Mouse (Mus musculus) midbrain, embryonic 16.5 days (tissue): ENCODE results near the gene Lonp2. TPM values are rescaled to one million over a fixed set of nuclear protein-coding genes. Genes with fewer than 3 reads are reported as not detected.

Source experiments
- ATAC-seq: fragments of 200-750 bp; cut with Nextera tagmentation; 2 replicates; pipeline ENCODE4 v1.8.0; 2017; ENCODE audit warnings: moderate TSS enrichment
- H3K27ac ChIP-seq: fragments of 300-500 bp; sonication (generic); 2 replicates; pipeline ENCODE4 v1.5.1; 2014; ENCODE audit warnings: mild to moderate bottlenecking, low read length, mixed read lengths
- H3K27me3 ChIP-seq: fragments of 300-500 bp; sonication (generic); 2 replicates; pipeline ENCODE4 v1.6.1; 2014; ENCODE audit warnings: low read depth, low read length, mixed read lengths; ENCODE audit not compliant: control insufficient read depth, insufficient read depth
- H3K36me3 ChIP-seq: fragments of 300-500 bp; sonication (generic); 2 replicates; pipeline ENCODE4 v1.6.1; 2014; ENCODE audit warnings: mild to moderate bottlenecking, low read length, moderate library complexity, mixed read lengths; ENCODE audit not compliant: control insufficient read depth, insufficient read depth
- H3K4me1 ChIP-seq: fragments of 300-500 bp; sonication (generic); 2 replicates; pipeline ENCODE4 v1.6.1; 2014; ENCODE audit warnings: mild to moderate bottlenecking, low read length, mixed read lengths; ENCODE audit not compliant: control insufficient read depth, insufficient read depth
- H3K4me2 ChIP-seq: fragments of 300-500 bp; sonication (generic); 2 replicates; pipeline ENCODE4 v1.6.1; 2014; ENCODE audit warnings: mild to moderate bottlenecking, low read length, mixed read lengths
- H3K4me3 ChIP-seq: fragments of 300-500 bp; sonication (generic); 2 replicates; pipeline ENCODE4 v1.5.1; 2014; ENCODE audit warnings: low read depth, mild to moderate bottlenecking, low read length, moderate library complexity, mixed read lengths
- H3K9ac ChIP-seq: fragments of 300-500 bp; sonication (generic); 2 replicates; pipeline ENCODE4 v1.6.1; 2014; ENCODE audit warnings: low read depth, low read length, mixed read lengths
- H3K9me3 ChIP-seq: fragments of 300-500 bp; sonication (generic); replicated peaks from 2 replicates; pipeline ENCODE4 v1.6.1; 2014; ENCODE audit warnings: mild to moderate bottlenecking, low read length, mixed read lengths; ENCODE audit not compliant: control insufficient read depth, poor library complexity, severe bottlenecking
- WGBS: fragments of 180-500 bp; shearing (Covaris S2); extraction: QIAGEN DNeasy Blood & Tissue Kit; methylation state at CpG from one replicate; pipeline ENCODE4 v1.1.7; 2014; 5-methylcytosine and 5-hydroxymethylcytosine counted together
- polyA plus RNA-seq: library from polyadenylated mRNA; unstranded; fragments of >200 nt; fragmentation: Nextera tagmentation; extraction: Ambion mirVana; gene quantifications from 2 replicates; pipeline ENCODE4 v1.2.1, GENCODE M21; 2015

Gene Lonp2
- 84.8 and 94.5 TPM in 2 replicates for polyA plus RNA-seq

GRCm38 (mm10) chr8:86623911-86624731, at the start of gene Lonp2:
Gene Lonp2, plus strand, starts transcription at chr8:86624043.
- no peaks in the 10 kb centered on the region for H3K36me3 ChIP-seq
- no peaks in the 10 kb centered on the region for H3K27me3 ChIP-seq
- WGBS, result under 1% methylated on average over 62 of the region's 62 CpGs
- peak within 1 kb of the TSS; percentile 93 for H3K27ac ChIP-seq
- peaks cover 18% of the 10 kb centered on the region for H3K4me1 ChIP-seq
- H3K9me3 ChIP-seq, result no peaks in the 10 kb centered on the region
- peak within 1 kb of the TSS; percentile 62 for H3K4me2 ChIP-seq
- ATAC-seq, result peak; percentile 99
- H3K4me3 ChIP-seq, result peak within 1 kb of the TSS; percentile 73
- H3K9ac ChIP-seq, result peak within 1 kb of the TSS; percentile 84

- H3K27ac ChIP-seq, result no peak overlapping the region
- WGBS, result 72% methylated on average over 8 of the region's 8 CpGs
Observed at GRCm38 (mm10) chr8:86577547-86577946, 46.3 kb upstream of the Lonp2 start.

GRCm38 (mm10) chr8:86578076-86578475, 45.8 kb upstream of the Lonp2 start:
- Histone ChIP-seq H3K4me3 (no peak overlapping the region), H3K36me3 (no peaks in the 10 kb centered on the region), H3K27me3 (no peaks in the 10 kb centered on the region), H3K4me2 (no peak overlapping the region), H3K4me1 (peaks cover 6% of the 10 kb centered on the region), H3K9me3 (no peaks in the 10 kb centered on the region), H3K9ac (no peak overlapping the region), H3K27ac (no peak overlapping the region)
- ATAC-seq, result no peak
- 68% methylated on average over 9 of the region's 9 CpGs for WGBS

More at GRCm38 (mm10) chr8:86577547-86577946, 46.3 kb upstream of the Lonp2 start:
- H3K27me3 ChIP-seq, result no peaks in the 10 kb centered on the region
- H3K9me3 ChIP-seq, result no peaks in the 10 kb centered on the region
- no peak overlapping the region for H3K9ac ChIP-seq
- H3K4me3 ChIP-seq, result no peak overlapping the region
- ATAC-seq, result no peak
- H3K36me3 ChIP-seq, result no peaks in the 10 kb centered on the region
- peaks cover 6% of the 10 kb centered on the region for H3K4me1 ChIP-seq
- H3K4me2 ChIP-seq, result no peak overlapping the region

GRCm38 (mm10) chr8:86578693-86579092, 45.1 kb upstream of the Lonp2 start:
- 78% methylated on average over 8 of the region's 8 CpGs for WGBS

GRCm38 (mm10) chr8:86580458-86580857, 43.4 kb upstream of the Lonp2 start, which contains the start of gene Abcc12:
Gene Abcc12, minus strand, starts transcription at chr8:86580686.
- Histone ChIP-seq H3K4me2 (no peak within 1 kb of the TSS), H3K9ac (no peak within 1 kb of the TSS), H3K36me3 (no peaks in the 10 kb centered on the region), H3K27ac (no peak within 1 kb of the TSS), H3K27me3 (no peaks in the 10 kb centered on the region), H3K9me3 (no peaks in the 10 kb centered on the region), H3K4me1 (peaks cover 6% of the 10 kb centered on the region), H3K4me3 (no peak within 1 kb of the TSS)
- ATAC-seq, result no peak

More at GRCm38 (mm10) chr8:86578693-86579092, 45.1 kb upstream of the Lonp2 start:
- Histone ChIP-seq H3K9me3 (no peaks in the 10 kb centered on the region), H3K4me3 (no peak overlapping the region), H3K36me3 (no peaks in the 10 kb centered on the region), H3K27me3 (no peaks in the 10 kb centered on the region), H3K9ac (no peak overlapping the region), H3K4me2 (no peak overlapping the region), H3K27ac (no peak overlapping the region), H3K4me1 (peaks cover 6% of the 10 kb centered on the region)
- no peak for ATAC-seq

- ATAC-seq, result no peak
- WGBS, result 72% methylated on average over 4 of the region's 4 CpGs
- H3K27ac ChIP-seq, result no peak overlapping the region; the same call in 1 of the 2 replicates
Observed at GRCm38 (mm10) chr8:86581921-86582331, 41.9 kb upstream of the Lonp2 start.

GRCm38 (mm10) chr8:86585118-86585517, 38.7 kb upstream of the Lonp2 start:
- Histone ChIP-seq H3K4me2 (peak overlapping the region; percentile 68), H3K4me3 (peak overlapping the region; percentile 41), H3K36me3 (no peaks in the 10 kb centered on the region), H3K27me3 (no peaks in the 10 kb centered on the region), H3K9me3 (no peaks in the 10 kb centered on the region), H3K9ac (peak overlapping the region; percentile 40), H3K4me1 (no peaks in the 10 kb centered on the region), H3K27ac (no peak overlapping the region; the same call in 1 of the 2 replicates)
- 4% methylated on average over 11 of the region's 11 CpGs for WGBS
- ATAC-seq, result peak; percentile 76

More at GRCm38 (mm10) chr8:86581921-86582331, 41.9 kb upstream of the Lonp2 start:
- Histone ChIP-seq H3K4me1 (peaks cover 6% of the 10 kb centered on the region), H3K27me3 (no peaks in the 10 kb centered on the region), H3K4me2 (no peak overlapping the region), H3K9me3 (no peaks in the 10 kb centered on the region), H3K9ac (no peak overlapping the region), H3K4me3 (no peak overlapping the region), H3K36me3 (no peaks in the 10 kb centered on the region)

GRCm38 (mm10) chr8:86585532-86585931, 38.3 kb upstream of the Lonp2 start:
- peak overlapping the region; percentile 40 for H3K9ac ChIP-seq
- H3K27me3 ChIP-seq, result no peaks in the 10 kb centered on the region
- peak; percentile 82 for ATAC-seq
- no peaks in the 10 kb centered on the region for H3K9me3 ChIP-seq
- peak overlapping the region; percentile 41 for H3K4me3 ChIP-seq
- peak overlapping the region; percentile 68 for H3K4me2 ChIP-seq
- no peaks in the 10 kb centered on the region for H3K4me1 ChIP-seq
- under 1% methylated on average over 16 of the region's 16 CpGs for WGBS
- H3K36me3 ChIP-seq, result no peaks in the 10 kb centered on the region
- peak overlapping the region; percentile 10; the same call in 1 of the 2 replicates for H3K27ac ChIP-seq

- Histone ChIP-seq H3K9me3 (no peaks in the 10 kb centered on the region), H3K4me2 (no peak overlapping the region), H3K9ac (no peak overlapping the region), H3K27me3 (no peaks in the 10 kb centered on the region), H3K4me1 (no peaks in the 10 kb centered on the region), H3K4me3 (no peak overlapping the region), H3K36me3 (no peaks in the 10 kb centered on the region), H3K27ac (no peak overlapping the region)
- WGBS, result 40% methylated on average over 5 of the region's 5 CpGs
- 0 out of 2 replicates have a peak, but pooled peaks have one; percentile 19 for ATAC-seq
Observed at GRCm38 (mm10) chr8:86586058-86586457, 37.8 kb upstream of the Lonp2 start.
